Mouse (Mus musculus) heart, embryonic 10.5 days (tissue): ENCODE data around the gene Sult4a1. TPM values are rescaled to one million over a fixed set of nuclear protein-coding genes. Genes with fewer than 3 reads are reported as not detected.

ENCODE experiments used
- DNase-seq: peaks from one replicate; pipeline ENCODE4 v3.0.0-alpha.2; 2017; ENCODE audit warnings: low spot score
- H3K27ac ChIP-seq: fragments of 300-500 bp; sonication (generic); 2 replicates; pipeline ENCODE4 v1.5.1; 2016; ENCODE audit warnings: mild to moderate bottlenecking
- H3K27me3 ChIP-seq: fragments of 300-500 bp; sonication (generic); 2 replicates; pipeline ENCODE4 v1.6.1; 2016; ENCODE audit warnings: mild to moderate bottlenecking; ENCODE audit not compliant: poor library complexity, insufficient read depth, severe bottlenecking
- H3K36me3 ChIP-seq: fragments of 300-500 bp; sonication (generic); 2 replicates; pipeline ENCODE4 v1.6.1; 2016; ENCODE audit warnings: mild to moderate bottlenecking, moderate library complexity
- H3K4me1 ChIP-seq: fragments of 300-500 bp; sonication (generic); 2 replicates; pipeline ENCODE4 v1.6.1; 2016; ENCODE audit warnings: mild to moderate bottlenecking
- H3K4me3 ChIP-seq: fragments of 300-500 bp; sonication (generic); 2 replicates; pipeline ENCODE4 v1.5.1; 2016; ENCODE audit warnings: mild to moderate bottlenecking, moderate library complexity
- H3K9me3 ChIP-seq: fragments of 300-500 bp; sonication (generic); 2 replicates; pipeline ENCODE4 v1.6.1; 2016; ENCODE audit warnings: mild to moderate bottlenecking, moderate library complexity
- WGBS: fragments of 180-500 bp; shearing (Covaris S2); methylation state at CpG from one replicate; pipeline ENCODE4 v1.1.7; 2016; 5-methylcytosine and 5-hydroxymethylcytosine counted together
- polyA plus RNA-seq: library from polyadenylated mRNA; unstranded; fragments of >200 nt; fragmentation: Nextera tagmentation; extraction: Ambion mirVana; gene quantifications from 2 replicates; pipeline ENCODE4 v1.2.1, GENCODE M21; 2016

The Sult4a1 gene
- polyA plus RNA-seq, 1 experiment from 2014 or later: 1.8 TPM

DNA sequence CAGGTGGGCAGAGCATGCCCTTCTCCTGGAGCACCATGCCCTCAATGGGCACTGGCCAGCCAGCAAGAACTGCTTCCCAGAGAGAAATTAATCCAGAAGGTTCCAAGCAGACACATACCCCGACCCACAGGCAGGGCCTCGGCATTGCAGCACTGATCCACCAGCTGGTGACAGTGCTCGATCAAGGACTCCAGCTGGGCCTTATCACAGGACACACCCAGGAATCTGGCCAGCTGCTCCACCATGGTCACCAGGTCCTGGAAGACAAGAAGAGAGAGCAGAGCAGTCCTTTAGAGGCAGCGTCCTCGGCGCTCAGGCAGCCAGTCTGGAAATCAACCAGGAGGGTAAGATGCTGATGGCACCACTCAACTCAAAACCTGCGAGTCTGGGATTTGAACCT lies 25.5 kb downstream of the Sult4a1 start:
- Histone ChIP-seq H3K27ac (no peak overlapping the region), H3K9me3 (no peaks in the 10 kb centered on the region), H3K4me1 (no peaks in the 10 kb centered on the region), H3K27me3 (peaks cover 31% of the 10 kb centered on the region; the same call in 1 of the 2 replicates), H3K36me3 (no peaks in the 10 kb centered on the region), H3K4me3 (no peak overlapping the region)
- no peak for DNase-seq
- 39% methylated on average over 7 of the region's 7 CpGs for WGBS

DNA sequence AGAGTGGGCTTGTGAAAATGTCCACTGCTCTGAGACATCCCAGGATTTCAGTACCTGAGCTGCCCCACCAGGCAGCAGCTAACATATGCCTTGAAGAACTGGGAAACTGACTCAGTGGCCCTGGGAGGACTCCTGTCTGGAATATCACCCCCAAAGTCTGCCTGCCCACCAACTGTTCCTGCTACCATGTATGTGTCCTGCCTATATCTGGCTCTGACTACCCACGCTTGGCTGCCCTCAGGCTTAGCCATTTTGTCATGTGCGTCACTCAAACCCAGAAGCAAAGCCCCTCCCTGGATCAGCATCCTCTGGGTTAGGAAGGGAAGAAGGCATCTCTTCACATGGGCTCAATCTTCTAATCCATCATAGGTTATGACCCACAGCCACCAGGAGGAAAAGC lies 26.0 kb downstream of the Sult4a1 start:
- no peaks in the 10 kb centered on the region for H3K36me3 ChIP-seq
- H3K4me1 ChIP-seq: peaks cover 4% of the 10 kb centered on the region; the same call in 1 of the 2 replicates
- peaks cover 36% of the 10 kb centered on the region for H3K27me3 ChIP-seq
- whole genome bisulfite sequencing: 76% methylated on average over 2 of the region's 2 CpGs
- DNase-seq: no peak
- H3K9me3 ChIP-seq: no peaks in the 10 kb centered on the region
- no peak overlapping the region for H3K27ac ChIP-seq
- no peak overlapping the region for H3K4me3 ChIP-seq

- no peak overlapping the region for H3K27ac ChIP-seq
- WGBS: 81% methylated on average over 13 of the region's 13 CpGs
- peaks cover 43% of the 10 kb centered on the region for H3K27me3 ChIP-seq
- H3K9me3 ChIP-seq: no peaks in the 10 kb centered on the region
- no peak overlapping the region for H3K4me3 ChIP-seq
- DNase-seq: no peak
- peaks cover 4% of the 10 kb centered on the region; the same call in 1 of the 2 replicates for H3K4me1 ChIP-seq
- no peaks in the 10 kb centered on the region for H3K36me3 ChIP-seq
Observed at GRCm38 (mm10) chr15:84078667-84079066, 26.9 kb downstream of the Sult4a1 start.

DNA sequence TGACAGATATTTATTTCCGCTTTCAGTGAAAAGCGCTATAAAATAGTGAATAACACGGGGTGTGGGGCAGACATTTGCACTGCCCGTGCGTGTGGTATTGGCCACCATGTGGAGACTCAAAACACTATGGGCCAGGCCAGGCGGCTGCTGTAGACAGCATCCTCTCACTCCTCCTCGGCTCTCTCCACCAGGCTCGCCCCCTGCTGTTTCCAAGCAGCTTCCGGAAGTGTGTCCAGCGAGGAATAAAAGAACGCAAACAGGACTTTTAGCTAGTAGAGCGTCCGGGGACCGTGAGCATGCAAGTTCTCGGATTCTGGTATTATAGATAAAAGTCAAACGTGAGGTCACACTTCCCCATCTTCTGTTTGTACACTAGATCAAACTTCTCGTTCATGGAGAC lies 28.4 kb downstream of the Sult4a1 start:
- no peaks in the 10 kb centered on the region for H3K9me3 ChIP-seq
- H3K27ac ChIP-seq: no peak overlapping the region
- no peak overlapping the region for H3K4me3 ChIP-seq
- WGBS: 62% methylated on average over 17 of the region's 17 CpGs
- peaks cover 58% of the 10 kb centered on the region for H3K27me3 ChIP-seq
- no peak for DNase-seq
- H3K4me1 ChIP-seq: peaks cover 4% of the 10 kb centered on the region; the same call in 1 of the 2 replicates
- no peaks in the 10 kb centered on the region for H3K36me3 ChIP-seq

GRCm38 (mm10) chr15:84074705-84075185 lies 30.8 kb downstream of the Sult4a1 start:
- 17% methylated on average over 17 of the region's 17 CpGs for WGBS
- Histone ChIP-seq H3K36me3 (no peaks in the 10 kb centered on the region), H3K4me3 (no peak overlapping the region), H3K27me3 (peaks cover 82% of the 10 kb centered on the region), H3K27ac (no peak overlapping the region), H3K4me1 (peaks cover 11% of the 10 kb centered on the region), H3K9me3 (no peaks in the 10 kb centered on the region)
- no peak for DNase-seq

DNA sequence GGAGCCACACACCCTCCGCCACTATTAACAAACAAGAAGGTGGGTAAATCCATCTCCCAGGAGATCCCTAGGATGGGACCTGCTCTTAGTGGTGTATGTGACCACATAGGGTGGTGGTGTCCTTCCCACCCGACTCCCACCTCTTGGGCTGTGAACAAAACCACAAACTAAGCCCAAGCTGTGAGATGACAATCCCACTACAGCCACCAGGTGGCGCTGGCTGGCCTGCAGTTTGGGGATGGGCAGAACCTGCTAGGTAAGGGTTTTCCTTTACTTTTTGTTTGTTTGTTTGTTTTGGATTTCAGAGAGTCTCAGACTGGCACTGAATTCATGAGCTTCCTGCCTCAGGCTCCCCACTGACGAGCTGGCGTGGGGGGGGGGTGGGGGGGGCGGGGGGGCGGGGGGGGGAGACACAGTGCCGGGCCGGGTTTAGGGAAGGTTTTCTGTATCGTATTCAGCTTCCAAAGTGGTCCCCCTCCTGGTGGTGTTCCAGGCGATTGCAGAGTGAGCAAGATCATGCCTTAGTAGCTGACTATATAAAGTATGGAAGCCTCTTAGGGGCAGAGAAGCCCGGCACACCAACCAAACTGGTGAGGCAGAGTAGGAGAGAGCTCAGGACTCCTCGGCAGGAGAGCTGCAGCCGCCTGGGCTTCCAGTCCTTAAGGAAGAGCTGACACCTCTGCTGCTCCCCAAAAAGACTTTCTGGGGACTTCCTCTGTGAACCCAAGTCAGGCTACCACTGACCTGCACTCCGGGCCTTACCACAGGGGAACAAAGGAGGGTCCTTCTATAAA lies 31.4 kb downstream of the Sult4a1 start:
- Histone ChIP-seq H3K27ac (no peak overlapping the region), H3K9me3 (no peaks in the 10 kb centered on the region), H3K27me3 (peaks cover 83% of the 10 kb centered on the region), H3K36me3 (no peaks in the 10 kb centered on the region), H3K4me3 (0 out of 2 replicates have a peak overlapping the region, but pooled peaks have one; percentile 15), H3K4me1 (peaks cover 12% of the 10 kb centered on the region)
- DNase-seq: no peak
- WGBS: 13% methylated on average over 13 of the region's 15 CpGs

DNA sequence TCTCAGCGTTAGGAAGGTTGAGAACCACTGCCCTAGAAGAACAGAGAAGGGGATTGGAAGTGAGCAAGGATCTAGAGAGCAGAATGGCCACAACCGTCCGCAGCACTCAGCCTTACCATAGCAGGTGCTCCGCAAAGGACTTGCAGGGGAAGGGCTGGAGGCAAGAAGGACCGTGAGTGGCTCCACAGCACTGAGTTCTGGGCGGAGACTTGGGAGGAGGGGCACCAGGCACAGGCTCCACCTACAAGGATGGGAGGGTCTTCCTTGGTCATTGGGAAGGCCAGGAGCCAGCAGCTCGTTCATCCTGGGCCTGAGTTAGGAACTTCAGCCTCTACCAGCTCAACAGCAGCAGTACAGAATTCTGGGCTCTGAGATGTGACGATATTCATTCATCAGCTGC lies 32.5 kb downstream of the Sult4a1 start:
- WGBS: 19% methylated on average over 8 of the region's 8 CpGs
- DNase-seq: no peak
- H3K27me3 ChIP-seq: peaks cover 90% of the 10 kb centered on the region

DNA sequence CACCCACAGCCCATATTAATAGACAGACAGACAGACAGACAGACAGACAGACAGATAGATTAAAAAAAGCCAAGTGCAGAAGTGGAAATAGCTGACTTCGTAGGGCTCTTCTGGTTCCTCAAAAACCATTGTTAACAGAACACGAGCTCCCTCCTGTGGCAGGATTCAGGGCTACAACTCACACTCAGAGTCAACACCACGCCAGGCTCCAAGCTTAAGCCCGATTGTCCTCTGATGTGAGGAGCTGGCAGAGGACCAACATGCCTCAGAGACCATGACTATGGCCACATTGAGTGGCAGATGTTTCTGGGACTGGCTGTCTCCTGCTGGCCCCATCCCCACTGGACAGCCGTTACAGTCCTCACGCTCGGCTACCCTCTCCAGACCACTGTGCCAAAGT lies 33.3 kb downstream of the Sult4a1 start:
- H3K36me3 ChIP-seq: no peaks in the 10 kb centered on the region
- H3K4me3 ChIP-seq: no peak overlapping the region
- H3K4me1 ChIP-seq: peaks cover 12% of the 10 kb centered on the region
- peaks cover 98% of the 10 kb centered on the region for H3K27me3 ChIP-seq
- 33% methylated on average over 7 of the region's 7 CpGs for WGBS
- DNase-seq: no peak
- no peaks in the 10 kb centered on the region for H3K9me3 ChIP-seq
- no peak overlapping the region for H3K27ac ChIP-seq

More for the DNA sequence above, 32.5 kb downstream of the Sult4a1 start:
- no peak overlapping the region for H3K4me3 ChIP-seq
- no peak overlapping the region for H3K27ac ChIP-seq
- no peaks in the 10 kb centered on the region for H3K36me3 ChIP-seq
- no peaks in the 10 kb centered on the region for H3K9me3 ChIP-seq
- peaks cover 12% of the 10 kb centered on the region for H3K4me1 ChIP-seq

GRCm38 (mm10) chr15:84070116-84070676 lies 35.4 kb downstream of the Sult4a1 start:
- H3K4me3 ChIP-seq: peak overlapping the region; percentile 32
- no peak for DNase-seq

DNA sequence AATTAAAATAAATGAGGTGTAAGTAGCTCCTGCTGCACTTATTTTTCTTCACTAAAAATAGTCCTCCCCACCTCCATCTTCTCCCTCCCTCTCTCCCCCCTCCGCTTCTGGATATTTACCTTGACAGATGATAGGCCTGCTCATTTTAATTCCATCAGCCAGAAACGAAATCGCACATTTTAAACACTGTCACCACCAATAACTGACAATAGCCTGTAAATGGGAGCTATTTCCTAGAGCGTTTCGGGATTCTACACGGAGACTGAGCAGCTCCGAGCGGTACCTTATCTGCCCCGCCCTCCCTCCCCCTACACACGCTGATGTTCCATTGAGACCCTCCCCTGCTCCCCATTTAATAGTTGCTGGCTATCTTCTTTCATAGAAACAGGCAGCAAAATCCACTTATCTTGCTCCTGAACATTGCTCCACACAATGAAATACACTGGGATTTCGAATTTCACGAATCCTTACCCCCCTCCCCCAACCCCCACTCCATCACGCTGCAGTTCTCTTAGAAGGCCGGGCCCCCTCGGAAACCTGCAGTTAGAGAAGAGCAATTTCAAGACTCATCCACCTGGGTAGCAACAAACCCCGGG lies 36.0 kb downstream of the Sult4a1 start:
- Histone ChIP-seq H3K4me3 (peak overlapping the region; percentile 32), H3K4me1 (peaks cover 13% of the 10 kb centered on the region), H3K9me3 (no peaks in the 10 kb centered on the region), H3K27me3 (peaks cover 96% of the 10 kb centered on the region), H3K27ac (no peak overlapping the region), H3K36me3 (no peaks in the 10 kb centered on the region)
- 8% methylated on average over 16 of the region's 16 CpGs for WGBS
- no peak for DNase-seq

More at GRCm38 (mm10) chr15:84070116-84070676, 35.4 kb downstream of the Sult4a1 start:
- H3K36me3 ChIP-seq: no peaks in the 10 kb centered on the region
- WGBS: 2% methylated on average over 13 of the region's 13 CpGs
- H3K27me3 ChIP-seq: peaks cover 96% of the 10 kb centered on the region
- no peaks in the 10 kb centered on the region for H3K9me3 ChIP-seq
- no peak overlapping the region for H3K27ac ChIP-seq
- H3K4me1 ChIP-seq: peaks cover 13% of the 10 kb centered on the region

DNA sequence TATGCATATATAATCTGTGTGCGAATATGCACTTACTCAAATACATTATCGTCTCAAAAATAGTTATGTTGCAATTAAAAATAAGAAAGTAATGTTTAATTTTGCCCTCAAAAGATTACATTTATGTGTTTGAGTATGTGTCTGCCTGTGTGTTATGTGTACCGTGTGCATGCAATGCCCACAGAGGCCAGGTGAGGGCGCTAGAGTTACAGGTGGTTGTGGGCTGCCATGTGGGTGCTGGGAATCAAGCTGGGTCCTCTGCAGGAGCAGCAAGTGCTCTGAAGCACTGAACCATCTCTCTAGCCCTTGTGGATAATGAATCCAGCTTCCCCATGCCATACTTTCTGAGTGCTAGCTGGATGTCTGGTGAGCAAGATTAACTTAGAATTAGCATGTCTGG lies 39.9 kb downstream of the Sult4a1 start:
- H3K4me3 ChIP-seq: no peak overlapping the region
- no peak for DNase-seq
- peaks cover 13% of the 10 kb centered on the region for H3K4me1 ChIP-seq
- WGBS: 65% methylated on average over 4 of the region's 4 CpGs
- H3K27me3 ChIP-seq: peaks cover 69% of the 10 kb centered on the region
- H3K9me3 ChIP-seq: peaks cover 4% of the 10 kb centered on the region; the same call in 1 of the 2 replicates
- no peak overlapping the region for H3K27ac ChIP-seq
- no peaks in the 10 kb centered on the region for H3K36me3 ChIP-seq

DNA sequence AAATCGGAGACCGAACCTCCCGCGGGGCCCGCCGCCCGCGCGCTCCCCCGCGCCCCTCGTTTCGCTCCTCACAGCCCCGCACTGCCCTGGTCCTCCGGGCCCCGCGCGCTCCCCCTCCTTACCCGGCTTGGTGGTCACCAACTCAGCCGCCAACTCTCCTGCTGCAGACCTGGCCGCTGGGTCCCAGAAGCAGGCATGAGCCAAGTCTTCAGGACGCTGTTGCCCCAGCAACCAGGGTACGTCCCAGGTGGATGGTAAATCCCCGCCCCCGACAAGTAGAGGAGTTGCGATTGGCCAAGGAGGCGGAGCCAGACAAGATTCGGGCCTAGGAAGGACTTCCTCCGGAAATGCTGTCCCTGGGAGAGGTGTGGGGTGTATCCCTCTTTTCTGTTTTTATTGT lies 40.4 kb downstream of the Sult4a1 start, which contains the start of gene Efcab6:
Efcab6 (minus strand) TSS at position 240 of the 400 bp plus-strand sequence.
- 5% methylated on average over 28 of the region's 29 CpGs for WGBS
- H3K36me3 ChIP-seq: no peaks in the 10 kb centered on the region
- peaks cover 9% of the 10 kb centered on the region for H3K4me1 ChIP-seq
- H3K4me3 ChIP-seq: peak within 1 kb of the TSS; percentile 48
- peaks cover 63% of the 10 kb centered on the region for H3K27me3 ChIP-seq
- H3K9me3 ChIP-seq: peaks cover 4% of the 10 kb centered on the region; the same call in 1 of the 2 replicates
- H3K27ac ChIP-seq: no peak within 1 kb of the TSS
- no peak for DNase-seq

GRCm38 (mm10) chr15:84058841-84059240 lies 46.7 kb downstream of the Sult4a1 start:
- WGBS: 75% methylated on average over 6 of the region's 6 CpGs
- Histone ChIP-seq H3K4me1 (peaks cover under 1% of the 10 kb centered on the region; the same call in 1 of the 2 replicates), H3K9me3 (peaks cover 3% of the 10 kb centered on the region; the same call in 1 of the 2 replicates), H3K27ac (no peak overlapping the region), H3K27me3 (peaks cover 11% of the 10 kb centered on the region; the same call in 1 of the 2 replicates), H3K4me3 (no peak overlapping the region), H3K36me3 (no peaks in the 10 kb centered on the region)
- DNase-seq: no peak
